Mouse (Mus musculus) adrenal gland, postnatal 25 days (tissue): ENCODE data around the gene Il20rb. TPM values are rescaled to one million over a fixed set of nuclear protein-coding genes. Genes with fewer than 3 reads are reported as not detected.

Experiments
- DNase-seq: peaks from one replicate; pipeline ENCODE4 v3.0.0; 2021; ENCODE audit warnings: mixed read lengths
- long read RNA-seq: library from polyadenylated mRNA; stranded (forward); transcript quantifications from one replicate; pipeline ENCODE4 v2.0.0, GENCODE M21; 2021
- total RNA-seq: library from RNA; stranded (reverse); gene quantifications from 2 replicates; pipeline ENCODE4 v1.2.3, GENCODE M21; 2021

Il20rb gene
- total RNA-seq, result 1.2 and 1.5 TPM in 2 replicates
- long read RNA-seq, partial matches to known transcripts, result 0 of 1 reads
- long read RNA-seq, other reads (novel, unspliced or antisense), result 0 of 1 reads

DNA sequence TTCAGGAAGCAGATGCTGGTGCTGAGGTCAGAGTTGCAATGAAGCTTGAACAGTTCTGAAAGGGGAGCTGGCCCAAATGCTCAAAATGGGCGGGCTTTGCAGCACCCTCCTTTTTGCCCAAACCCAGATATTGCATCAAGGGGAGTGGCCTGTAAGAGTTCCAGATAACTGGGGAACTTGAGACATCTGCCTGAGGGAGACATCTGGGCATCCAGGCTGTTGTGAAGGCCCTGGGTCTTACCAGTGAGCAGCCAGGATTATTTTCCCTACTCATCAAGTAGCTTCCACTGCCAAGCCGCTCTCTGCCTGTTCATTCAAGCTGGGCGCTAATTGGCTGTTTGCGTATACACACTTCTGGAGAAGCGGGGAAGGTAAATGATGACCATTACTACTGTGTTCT is at the start of gene Il20rb:
TSS of gene Il20rb (minus strand) at position 358 of the 400 bp plus-strand sequence.
- no peak for DNase-seq

DNA sequence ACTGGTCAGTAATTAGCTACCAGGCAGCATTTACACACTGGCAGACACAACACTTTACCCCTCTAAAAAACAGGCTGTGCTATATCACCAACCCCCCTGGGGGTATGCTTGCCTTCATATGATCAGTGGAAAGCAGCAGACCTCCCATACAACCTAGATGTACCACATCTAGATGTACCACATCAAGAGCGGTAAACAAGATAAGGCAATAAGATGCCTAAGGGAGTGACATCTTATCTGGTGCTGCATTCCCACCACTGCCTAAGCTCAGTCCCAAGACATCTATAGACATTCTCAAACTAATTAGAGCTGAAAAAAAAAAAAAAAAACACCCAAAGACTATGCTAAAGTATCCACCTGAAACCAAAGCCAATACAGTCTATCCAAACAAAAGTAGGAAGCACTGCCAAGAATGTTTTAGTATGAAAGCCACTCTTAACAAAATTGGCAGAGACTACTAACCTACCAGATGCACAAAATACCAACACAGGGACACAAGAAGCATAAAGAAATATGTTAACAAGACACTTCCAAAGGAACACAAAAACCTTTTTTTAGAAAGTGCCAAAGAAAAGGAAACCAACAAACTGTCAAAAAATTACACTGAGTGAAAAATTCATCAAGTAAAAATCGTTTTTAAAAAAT is 49.2 kb upstream of the Il20rb start:
- DNase-seq, result no peak

DNA sequence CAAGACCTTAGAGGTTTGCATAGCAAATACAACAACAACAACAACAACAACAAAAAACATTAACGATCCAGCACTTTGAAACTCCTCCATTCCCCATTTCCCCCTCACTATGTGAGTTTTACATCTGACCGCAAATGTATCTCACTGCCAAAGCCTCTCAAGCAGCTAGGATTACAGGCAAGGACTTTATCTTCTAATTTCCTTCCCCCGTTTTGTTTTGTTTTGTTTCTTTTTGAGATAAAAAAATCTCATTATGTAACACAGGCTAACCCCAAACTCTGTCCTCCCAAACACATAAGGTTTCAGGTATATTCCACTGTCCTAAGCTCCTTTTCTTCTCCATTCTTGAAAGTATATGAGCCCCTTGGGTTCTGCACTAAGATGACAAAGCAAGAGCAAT is 48.1 kb upstream of the Il20rb start:
- no peak for DNase-seq

DNA sequence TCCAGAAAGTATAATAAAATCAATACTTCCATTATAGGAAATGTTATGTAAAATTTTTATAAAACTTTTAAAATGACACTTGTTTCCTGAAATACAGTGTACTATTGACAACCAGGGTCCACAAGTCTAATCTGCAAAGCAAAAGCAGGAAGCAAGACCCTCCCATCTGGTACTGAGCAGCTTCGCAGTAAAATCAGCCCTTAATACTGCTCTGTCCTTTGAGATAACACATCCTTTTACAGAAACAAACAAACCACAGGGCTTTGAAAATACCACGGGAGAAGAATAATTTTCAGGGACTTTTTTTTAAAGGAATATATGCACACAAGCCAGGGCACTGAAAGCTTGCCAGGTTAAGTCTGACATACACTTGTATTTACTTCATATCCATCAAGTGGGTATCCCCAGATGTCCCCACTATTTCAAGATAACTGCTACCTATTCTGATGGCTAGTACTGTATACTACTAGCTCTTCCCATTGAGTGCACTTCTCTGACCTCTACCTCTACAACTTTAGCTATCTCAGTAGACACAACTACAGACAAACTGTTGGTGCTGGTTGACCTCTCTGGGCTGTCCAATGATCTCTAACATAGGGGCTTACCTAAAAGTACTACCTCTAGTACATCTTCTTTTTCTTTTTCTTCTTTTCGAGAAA is 46.4 kb upstream of the Il20rb start:
- no peak for DNase-seq

DNA sequence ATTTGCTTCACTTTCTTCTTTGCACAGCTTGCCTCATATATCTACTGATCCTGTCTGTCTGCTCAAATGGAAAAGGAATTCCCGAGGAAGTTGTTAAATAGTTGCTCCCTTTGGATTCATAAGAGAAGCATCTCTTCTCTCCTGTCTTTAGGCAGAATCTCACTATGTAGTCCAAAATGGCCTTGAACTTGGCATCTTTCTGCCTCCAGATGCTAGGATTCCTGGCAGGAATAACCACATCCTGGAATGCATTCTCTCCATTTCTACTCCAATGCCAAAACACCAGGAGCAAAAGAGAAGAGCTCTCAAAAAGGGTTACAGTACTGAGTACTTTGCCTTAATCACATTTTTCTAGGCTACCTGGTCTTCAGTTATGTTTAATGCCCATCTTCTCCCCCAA is 44.7 kb upstream of the Il20rb start:
- no peak for DNase-seq

DNA sequence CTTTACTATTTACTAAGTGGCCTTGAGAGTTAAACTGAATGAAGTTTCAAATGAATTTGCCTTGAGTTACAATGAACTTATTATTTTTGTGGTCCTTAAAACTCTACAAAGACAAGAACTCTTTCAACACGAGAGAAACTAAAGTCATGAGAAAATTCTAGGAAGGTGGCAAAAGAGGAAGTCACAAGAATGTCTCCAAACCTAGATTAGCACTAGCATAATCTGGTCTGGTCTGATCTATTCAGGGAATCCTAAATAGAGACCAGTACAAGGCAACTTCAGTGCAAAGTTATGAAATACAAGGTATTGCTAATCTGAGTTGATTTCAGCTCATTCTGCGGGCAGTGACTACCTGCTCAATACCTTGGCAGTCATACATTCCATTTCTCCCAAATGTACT is 38.6 kb upstream of the Il20rb start:
- DNase-seq, result no peak

DNA sequence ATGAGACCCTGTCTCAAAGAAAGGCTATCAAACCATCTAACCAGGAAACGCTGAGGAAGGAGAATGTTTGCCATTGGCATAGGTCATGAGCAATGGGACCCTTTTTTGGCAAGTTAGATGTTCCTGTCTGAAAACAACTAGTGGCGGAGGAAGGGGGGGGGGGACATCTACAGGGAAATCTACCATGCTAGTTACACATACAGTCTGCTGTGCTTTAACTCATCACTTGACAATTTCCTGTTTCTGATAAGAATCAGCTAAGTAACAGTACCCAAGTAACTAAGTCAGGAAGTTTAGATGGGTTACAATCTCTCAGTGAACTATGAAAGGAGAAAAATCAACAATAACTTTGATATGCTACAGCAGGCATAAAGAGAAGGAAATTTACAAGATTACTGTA is 35.4 kb upstream of the Il20rb start:
- DNase-seq, result no peak

DNA sequence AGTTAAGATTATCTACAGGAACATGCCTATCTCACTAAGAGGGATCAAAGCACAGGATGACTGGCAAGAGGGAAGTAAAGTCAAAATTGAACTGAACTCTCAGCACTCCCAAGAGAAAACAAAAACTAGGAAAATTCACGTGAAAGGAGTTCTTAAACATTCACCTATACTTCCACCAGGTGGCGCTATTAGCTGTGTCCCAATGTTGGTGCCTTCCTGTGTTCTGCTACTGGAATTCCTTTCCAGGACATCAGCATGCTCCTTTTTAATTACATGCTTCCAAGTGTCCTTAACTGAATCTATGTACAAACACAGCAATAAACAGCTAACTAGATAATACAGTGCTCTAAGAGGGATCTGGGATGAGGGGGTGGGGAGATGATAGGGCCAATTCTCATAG is 34.0 kb upstream of the Il20rb start:
- peak; percentile 24 for DNase-seq

DNA sequence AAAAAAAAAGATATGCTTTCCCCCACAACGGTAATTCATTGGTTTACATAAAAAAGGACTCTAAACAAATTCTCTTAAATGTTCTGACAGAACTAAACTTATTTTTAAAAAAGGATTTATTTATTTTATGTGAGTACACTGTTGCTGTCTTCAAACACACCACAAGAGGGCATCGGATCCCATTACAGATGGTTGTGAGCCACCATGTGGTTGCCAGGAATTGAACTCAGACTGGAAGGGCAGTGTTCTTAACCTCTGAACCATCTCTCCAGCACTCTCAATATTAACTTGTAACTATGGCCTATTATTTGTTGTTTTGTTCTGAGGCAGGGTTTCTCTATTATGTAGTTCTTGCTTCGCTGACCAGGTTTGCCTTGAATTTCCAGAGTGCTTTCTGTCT is 33.4 kb upstream of the Il20rb start:
- DNase-seq, result peak; percentile 4

DNA sequence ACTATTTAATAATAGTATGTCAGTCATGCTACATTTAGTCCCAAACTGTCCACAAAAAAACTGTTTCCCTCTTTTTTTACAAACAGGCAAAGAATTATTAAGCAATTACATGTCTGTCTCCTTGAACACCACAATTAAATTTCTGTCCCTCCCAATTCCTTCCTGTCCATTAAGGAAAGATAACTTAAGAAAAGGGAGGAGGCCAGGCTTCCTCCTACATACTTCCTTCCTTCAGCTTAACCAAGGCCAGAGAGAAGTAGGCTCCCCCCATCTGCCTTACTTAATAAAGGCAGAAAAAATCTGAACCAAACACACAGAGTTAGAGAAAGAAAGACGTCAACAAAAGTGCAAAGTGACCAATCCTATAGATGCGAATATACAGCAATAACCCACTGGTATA is 21.0 kb upstream of the Il20rb start:
- DNase-seq, result no peak

DNA sequence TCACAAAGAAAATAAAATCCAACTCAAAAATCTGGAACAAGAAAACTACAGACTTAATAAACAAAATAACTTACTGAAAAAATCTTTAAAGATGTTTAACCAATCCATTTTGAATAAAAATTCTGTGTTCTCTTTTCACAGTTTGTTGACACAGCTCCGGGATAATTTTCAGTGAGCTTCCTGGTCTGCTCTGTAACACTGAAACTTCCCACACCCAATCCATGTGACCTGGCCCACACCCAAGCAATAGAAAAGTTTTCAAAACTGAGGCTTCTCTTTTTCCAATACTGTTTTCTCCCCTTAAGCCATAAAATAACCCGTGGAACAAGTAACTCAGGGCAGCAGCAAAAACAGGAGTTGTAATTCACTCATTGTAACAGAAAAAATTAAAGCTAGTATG is 20.1 kb upstream of the Il20rb start:
- peak; percentile 40 for DNase-seq

DNA sequence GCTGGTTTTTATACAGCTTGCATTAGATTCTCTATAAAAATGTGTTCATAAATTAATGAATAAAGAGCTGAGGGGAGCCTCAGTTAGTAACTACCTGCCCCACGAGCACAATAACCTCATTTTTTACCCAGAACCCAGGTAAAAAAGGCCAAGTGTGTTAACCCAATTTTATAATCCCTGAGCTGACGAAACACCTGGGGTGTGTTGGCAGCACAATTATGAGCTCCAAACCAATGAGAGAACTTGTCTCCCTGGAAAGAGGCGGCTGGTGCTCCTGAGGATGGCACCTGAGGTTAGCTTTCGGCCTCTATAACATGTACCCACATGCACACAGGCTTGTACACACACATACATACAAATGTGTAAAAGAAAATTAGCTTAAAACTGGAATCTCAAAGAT is 18.9 kb upstream of the Il20rb start:
- DNase-seq, result no peak

DNA sequence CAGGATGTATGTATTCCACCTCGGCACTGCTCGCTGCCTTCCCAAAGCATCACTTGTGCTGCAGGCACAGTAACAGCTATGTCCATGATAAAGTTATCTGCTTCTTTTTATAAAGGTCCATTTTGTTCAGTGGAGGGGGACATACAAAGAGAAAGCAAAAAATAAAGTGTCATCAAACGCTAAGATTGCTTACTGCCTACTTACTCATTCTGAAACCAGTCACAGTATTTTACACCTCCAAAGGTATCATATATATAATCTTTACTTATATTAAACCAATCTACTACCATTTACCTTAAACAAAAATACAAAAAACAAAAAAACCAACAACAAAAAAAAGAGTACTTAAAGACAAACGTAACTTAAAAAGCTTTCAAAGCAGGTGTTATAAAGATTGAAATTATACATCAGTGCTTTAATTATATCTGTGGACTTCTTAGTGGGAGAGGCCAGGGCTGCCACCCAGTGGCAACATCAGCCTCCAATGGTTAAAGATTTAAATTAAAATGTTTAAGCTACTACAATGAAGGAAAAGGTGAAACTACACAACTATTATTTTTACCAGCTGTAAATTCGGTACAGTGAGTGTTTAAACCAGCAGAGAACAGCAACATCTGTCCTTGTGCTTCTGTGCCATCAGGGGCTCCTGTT is 7.1 kb upstream of the Il20rb start:
- no peak for DNase-seq

DNA sequence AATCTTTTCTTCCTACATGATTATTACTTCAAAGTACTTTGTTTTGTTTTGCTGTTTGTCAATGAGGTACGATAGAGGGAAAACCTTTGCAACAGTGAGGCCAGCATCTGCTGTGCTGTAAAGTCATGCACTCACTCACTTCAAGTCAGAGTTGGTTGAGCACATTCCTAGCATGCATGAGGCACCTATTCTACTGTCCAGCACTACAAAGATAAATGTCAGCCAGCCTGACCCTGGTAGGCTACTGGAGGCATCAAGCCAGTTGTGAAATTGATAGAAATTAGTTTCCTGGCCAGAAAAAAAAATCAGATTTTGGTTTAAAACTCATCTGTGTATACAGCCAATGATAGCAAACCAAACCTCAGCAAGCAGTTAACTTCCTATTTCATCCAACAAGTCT is 4.8 kb upstream of the Il20rb start:
- DNase-seq, result no peak

DNA sequence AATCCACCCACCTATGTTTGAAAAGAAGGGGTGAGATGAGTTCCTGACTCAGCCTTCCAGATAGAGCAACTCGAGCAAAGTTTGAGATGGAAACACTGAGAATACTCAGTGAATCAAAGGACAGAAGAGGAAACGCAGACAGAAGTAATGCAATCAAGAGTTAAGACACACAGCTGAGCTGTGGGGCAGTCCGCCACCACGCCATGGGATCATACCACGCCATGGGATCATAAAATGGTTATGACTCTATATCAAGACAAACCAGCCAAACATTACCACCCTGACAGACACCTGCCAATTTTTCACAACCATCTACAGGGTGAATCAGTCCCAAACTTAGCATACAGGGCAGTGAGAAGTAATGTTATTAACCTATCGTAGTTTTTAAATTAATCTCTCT is 2.4 kb upstream of the Il20rb start:
- DNase-seq, result no peak

DNA sequence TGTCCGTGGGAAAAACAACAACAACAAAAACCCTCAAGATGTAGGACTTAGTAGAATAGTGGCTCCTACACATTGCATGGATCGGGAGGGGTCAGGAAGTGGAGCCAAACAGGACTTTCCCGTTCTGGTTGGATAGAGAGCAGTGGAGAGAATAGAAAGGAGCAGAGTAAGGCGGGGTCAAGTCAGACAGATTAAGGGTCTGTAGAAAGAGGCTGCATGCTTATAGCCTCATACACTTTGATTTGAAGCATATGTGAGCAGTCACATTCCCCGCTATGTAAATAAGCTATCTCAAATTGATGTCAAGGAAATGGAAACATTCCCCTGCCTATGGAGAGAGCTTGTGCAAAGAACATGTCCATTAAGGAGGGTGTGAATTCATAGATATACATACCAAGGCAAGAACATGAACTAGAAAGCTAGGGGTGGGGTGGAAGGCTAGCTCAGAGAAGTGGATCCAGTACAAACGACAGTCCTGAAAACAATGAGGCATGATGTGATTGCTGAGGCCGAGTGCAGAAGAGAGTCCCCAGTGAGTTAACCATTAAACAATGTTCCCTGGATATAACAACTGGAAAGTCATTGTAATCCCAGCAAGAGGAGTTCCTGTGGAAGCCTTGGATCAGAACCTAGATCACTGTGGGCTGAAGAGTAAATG is 1.6 kb upstream of the Il20rb start:
- DNase-seq, result no peak

DNA sequence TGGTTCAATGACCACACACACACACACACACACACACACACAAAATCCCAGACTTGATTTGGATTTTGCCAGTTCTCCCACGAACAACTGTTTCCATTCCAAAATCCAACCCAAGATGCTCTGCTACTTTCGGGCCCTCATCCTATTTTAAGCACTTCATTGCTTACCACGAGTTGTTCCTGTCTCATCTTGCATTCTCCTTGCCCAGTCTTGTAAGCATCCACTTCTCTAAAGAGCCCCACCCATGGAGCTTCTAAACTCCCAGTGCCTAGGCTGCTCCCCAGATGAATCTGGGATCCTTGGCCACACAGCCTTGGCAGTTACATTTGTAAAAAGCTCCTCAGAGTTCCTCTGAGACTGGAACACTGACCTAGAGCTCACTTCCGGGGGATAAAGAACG is 3.3 kb downstream of the Il20rb start:
- no peak for DNase-seq

DNA sequence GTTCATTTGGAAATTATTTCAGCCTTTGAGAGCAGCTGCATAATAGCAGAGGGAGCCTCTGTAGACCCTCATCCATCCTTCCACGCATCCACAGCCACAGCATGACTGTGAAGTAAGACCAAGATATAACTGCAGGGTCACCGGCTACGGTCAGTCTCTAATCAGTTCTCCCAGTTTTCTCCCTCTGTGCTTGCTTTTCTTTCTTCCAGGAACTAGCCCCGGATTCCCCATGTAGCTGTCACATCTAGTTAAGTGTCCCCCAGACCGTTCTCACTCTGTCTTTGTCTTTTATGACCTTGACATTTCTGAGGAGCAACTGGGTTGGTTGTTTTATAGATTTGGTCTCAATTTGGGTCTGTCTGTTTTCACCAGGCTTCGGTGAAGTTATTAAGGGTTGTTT is 5.0 kb downstream of the Il20rb start:
- DNase-seq, result no peak

DNA sequence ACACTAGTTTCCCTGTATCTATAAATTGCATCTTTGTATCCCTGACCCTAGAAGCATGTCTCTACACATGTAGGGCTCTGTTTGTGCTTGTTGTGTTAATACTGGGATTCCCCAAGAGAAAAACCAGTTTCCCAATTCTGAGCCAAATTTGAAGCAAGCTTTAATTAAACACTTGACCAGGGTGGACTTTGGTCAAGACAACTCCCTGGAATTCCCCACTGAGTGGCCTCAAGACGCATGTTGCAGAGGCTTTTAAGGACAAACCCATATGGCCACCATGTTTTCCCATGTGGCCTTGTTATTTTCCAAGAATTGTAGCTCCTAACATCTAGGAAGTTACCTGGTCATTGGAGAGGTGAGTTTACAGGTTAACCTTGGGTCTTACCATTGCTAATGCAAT is 12.5 kb downstream of the Il20rb start:
- DNase-seq, result no peak

DNA sequence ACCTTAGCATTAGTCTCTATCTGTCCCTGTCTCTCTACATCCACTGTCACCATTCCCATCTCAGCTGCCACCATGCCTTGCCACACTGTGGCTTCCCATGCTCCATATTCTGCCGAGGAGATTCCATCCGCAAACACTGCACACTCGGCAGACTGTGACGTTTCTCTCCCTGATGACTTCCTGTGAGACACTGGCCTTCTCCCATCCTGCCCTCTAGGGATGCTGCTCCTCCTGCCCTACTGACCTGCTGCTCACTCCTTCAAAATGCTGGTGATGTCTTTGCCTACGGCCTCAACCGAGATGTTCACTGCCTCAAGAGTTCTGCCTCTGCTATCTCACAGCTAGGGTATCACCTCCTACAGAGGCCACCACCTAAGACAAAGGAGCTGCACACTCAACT is 13.2 kb downstream of the Il20rb start:
- DNase-seq, result no peak

DNA sequence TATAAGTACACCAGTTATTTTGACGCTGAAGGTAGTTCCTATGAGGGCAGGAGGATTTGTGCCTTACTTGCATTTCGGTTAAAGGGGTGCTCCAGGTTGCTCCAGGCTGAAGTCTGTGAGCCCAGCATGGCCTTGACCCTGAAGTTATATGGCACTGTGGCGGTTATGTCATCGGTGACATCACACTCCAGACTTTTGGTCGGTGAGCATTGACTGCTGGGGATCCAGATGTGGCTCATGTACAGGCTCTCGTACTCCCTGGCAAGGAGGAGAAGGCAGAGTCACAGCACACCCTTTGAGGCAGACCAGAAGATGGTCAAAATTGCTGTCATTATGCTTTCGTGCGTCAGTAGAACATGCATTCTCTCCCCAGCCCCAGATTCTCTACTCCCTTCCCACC is 13.7 kb downstream of the Il20rb start:
- no peak for DNase-seq

DNA sequence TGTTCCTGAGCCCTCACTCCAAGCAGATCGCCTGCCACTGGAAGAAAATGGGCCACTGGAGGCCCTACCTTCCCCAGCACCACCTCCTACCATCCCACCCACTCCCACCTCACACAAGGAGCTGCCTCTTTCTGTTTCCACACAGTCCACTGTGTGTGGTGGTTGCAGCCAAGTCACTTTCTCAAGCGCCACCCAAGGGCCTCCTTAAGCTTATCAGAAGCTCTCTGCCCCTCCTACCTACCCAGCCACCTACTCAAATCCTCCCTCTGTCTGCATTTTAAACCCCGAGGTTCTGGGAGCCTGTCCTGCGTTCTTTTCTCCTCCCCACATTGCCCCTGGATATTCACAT is 15.0 kb downstream of the Il20rb start:
- DNase-seq, result no peak

DNA sequence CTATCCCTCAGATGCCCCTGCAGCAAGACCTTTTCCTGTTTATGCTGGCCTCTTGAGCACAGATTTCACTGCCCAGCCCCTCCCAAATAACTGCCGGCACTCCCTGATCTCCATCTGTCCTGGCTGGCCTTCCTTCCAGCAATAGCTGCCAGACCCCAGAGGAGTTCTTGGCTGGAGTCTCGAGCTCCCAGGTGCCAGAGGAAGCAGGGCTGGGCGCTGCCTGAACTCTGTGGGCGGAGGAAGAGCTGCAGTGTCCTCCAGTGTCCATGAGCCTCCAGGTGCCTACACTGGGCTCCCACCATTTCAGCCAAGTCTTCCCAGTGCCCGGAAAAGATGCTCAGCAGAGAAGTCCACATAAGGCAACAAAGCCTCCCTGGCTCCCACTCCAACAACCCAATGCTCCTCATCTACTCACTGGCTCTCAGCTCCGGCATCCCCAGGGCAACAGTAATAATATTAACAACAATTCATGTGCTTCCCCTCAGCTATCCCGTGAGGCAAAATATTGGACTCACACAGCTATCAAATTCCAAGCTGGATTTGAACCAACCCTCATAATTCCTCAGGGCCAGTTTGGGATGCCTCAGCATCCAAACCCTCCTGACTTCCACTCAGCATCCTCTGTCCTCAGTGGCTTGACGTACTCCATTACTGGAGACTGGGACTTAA is 15.5 kb downstream of the Il20rb start:
- peak; percentile 48 for DNase-seq
